Mouse (Mus musculus) MEL (cell line): Measurements from ENCODE around the gene Ubn1. TPM values are rescaled to one million over a fixed set of nuclear protein-coding genes. Genes with fewer than 3 reads are reported as not detected.
A peak's percentile ranks its signal among the peaks of the same experiment; 100 is the strongest.

Experiments used
- DNase-seq: peaks from one replicate; pipeline ENCODE4 v3.0.0; 2011; ENCODE audit warnings: low read depth, low spot score
- H3K27ac ChIP-seq: 2 replicates; pipeline ENCODE4 v1.5.1; 2012; ENCODE audit warnings: low read depth, mild to moderate bottlenecking, control low read depth, low read length, moderate library complexity; ENCODE audit not compliant: control insufficient read depth
- H3K27me3 ChIP-seq, 2 experiments: fragments of 150-350 bp in 1 of 2; sonication (generic) in 1 of 2; 2 replicates each; pipeline ENCODE4 v1.6.1; 2012; ENCODE audit warnings: low read length in 2 of 2, mild to moderate bottlenecking in 2 of 2, improper control_type of control experiment in 1 of 2, moderate library complexity in 1 of 2; ENCODE audit not compliant: insufficient read depth in 2 of 2, control insufficient read depth in 1 of 2
- H3K36me3 ChIP-seq, 2 experiments: 2 replicates each; pipeline ENCODE4 v1.6.1; 2012 to 2014; ENCODE audit warnings: low read length in 2 of 2, improper control_type of control experiment in 1 of 2, inconsistent platforms in 1 of 2, mild to moderate bottlenecking in 1 of 2; ENCODE audit not compliant: insufficient read depth in 2 of 2, control insufficient read depth in 1 of 2
- H3K4me1 ChIP-seq, 2 experiments: fragments of 150-350 bp in 1 of 2; sonication (generic) in 1 of 2; 2 replicates each; pipeline ENCODE4 v1.6.1; 2012; ENCODE audit warnings: low read length in 2 of 2, improper control_type of control experiment in 1 of 2, mild to moderate bottlenecking in 1 of 2; ENCODE audit not compliant: insufficient read depth in 2 of 2, control insufficient read depth in 1 of 2
- H3K4me3 ChIP-seq, 2 experiments: fragments of 150-350 bp in 1 of 2; sonication (generic) in 1 of 2; 2 replicates each; pipeline ENCODE4 v1.5.1; 2012; ENCODE audit warnings: low read depth in 2 of 2, low read length in 2 of 2, mild to moderate bottlenecking in 2 of 2, moderate library complexity in 2 of 2, control low read depth in 1 of 2, improper control_type of control experiment in 1 of 2; ENCODE audit not compliant: control insufficient read depth in 1 of 2, insufficient read depth in 1 of 2
- H3K79me2 ChIP-seq: 2 replicates; pipeline ENCODE4 v1.6.1; 2012; ENCODE audit warnings: mild to moderate bottlenecking, low read length, moderate library complexity; ENCODE audit not compliant: control insufficient read depth, poor library complexity, insufficient read depth
- H3K9ac ChIP-seq: 2 replicates; pipeline ENCODE4 v1.6.1; 2012; ENCODE audit warnings: low read depth, mild to moderate bottlenecking, control low read depth, low read length, moderate library complexity; ENCODE audit not compliant: control insufficient read depth, poor library complexity, severe bottlenecking
- H3K9me3 ChIP-seq: fragments of 150-350 bp; sonication (generic); replicated peaks from 2 replicates; pipeline ENCODE4 v1.6.1; 2012; ENCODE audit warnings: mild to moderate bottlenecking, low read length, improper control_type of control experiment, moderate library complexity; ENCODE audit not compliant: insufficient read depth
- BHLHE40 ChIP-seq: IDR thresholded peaks from 2 replicates; pipeline ENCODE4 v1.6.1; 2012; ENCODE audit warnings: low read depth, mild to moderate bottlenecking, inconsistent platforms, low read length, improper control_type of control experiment, borderline replicate concordance
- CHD1 ChIP-seq: IDR thresholded peaks from 2 replicates; pipeline ENCODE4 v1.6.1; 2012; ENCODE audit warnings: low read depth, mild to moderate bottlenecking, inconsistent platforms, low read length, improper control_type of control experiment
- CHD2 ChIP-seq: IDR thresholded peaks from 2 replicates; pipeline ENCODE4 v1.6.1; 2011; ENCODE audit warnings: low read length, improper control_type of control experiment
- CTCF ChIP-seq, 3 experiments: IDR thresholded peaks in 2 of 3; conservative IDR thresholded peaks in 1 of 3; 2 replicates each; pipeline ENCODE4 v1.5.1; 2011 to 2012; ENCODE audit warnings: low read length in 3 of 3, low read depth in 2 of 3, mild to moderate bottlenecking in 2 of 3, improper control_type of control experiment in 1 of 3, inconsistent platforms in 1 of 3, mixed read lengths in 1 of 3, moderate library complexity in 1 of 3; ENCODE audit not compliant: control insufficient read depth in 1 of 3, insufficient read depth in 1 of 3, poor library complexity in 1 of 3, severe bottlenecking in 1 of 3
- E2F4 ChIP-seq: IDR thresholded peaks from 2 replicates; pipeline ENCODE4 v1.6.1; 2011; ENCODE audit warnings: low read depth, low read length, improper control_type of control experiment, borderline replicate concordance
- ELF1 ChIP-seq: IDR thresholded peaks from 2 replicates; pipeline ENCODE4 v1.6.1; 2014; ENCODE audit warnings: low read depth, mild to moderate bottlenecking, inconsistent platforms, low read length, improper control_type of control experiment, moderate library complexity
- EP300 ChIP-seq, 2 experiments: IDR thresholded peaks; 2 replicates each; pipeline ENCODE4 v1.6.1; 2011; ENCODE audit warnings: improper control_type of control experiment in 2 of 2, low read length in 2 of 2, low read depth in 1 of 2, mild to moderate bottlenecking in 1 of 2
- ETS1 ChIP-seq: IDR thresholded peaks from 2 replicates; pipeline ENCODE4 v1.6.1; 2012; ENCODE audit warnings: low read depth, mild to moderate bottlenecking, inconsistent platforms, low read length, improper control_type of control experiment, moderate library complexity
- GABPA ChIP-seq: IDR thresholded peaks from 2 replicates; pipeline ENCODE4 v1.6.1; 2012; ENCODE audit warnings: low read depth, mild to moderate bottlenecking, inconsistent platforms, low read length, improper control_type of control experiment, moderate library complexity
- GATA1 ChIP-seq: IDR thresholded peaks from 2 replicates; pipeline ENCODE4 v1.6.1; 2011; ENCODE audit warnings: low read depth, low read length, improper control_type of control experiment
- HCFC1 ChIP-seq: IDR thresholded peaks from 2 replicates; pipeline ENCODE4 v1.6.1; 2012; ENCODE audit warnings: low read depth, mild to moderate bottlenecking, inconsistent platforms, low read length, improper control_type of control experiment, moderate library complexity
- JUND ChIP-seq: IDR thresholded peaks from 2 replicates; pipeline ENCODE4 v1.6.1; 2011; ENCODE audit warnings: low read depth, mild to moderate bottlenecking, improper control_type of control experiment, low read length
- KAT2A ChIP-seq: conservative IDR thresholded peaks from 2 replicates; pipeline ENCODE4 v1.6.1; 2012; ENCODE audit warnings: low read depth, low read length, improper control_type of control experiment, inconsistent platforms
- MAFK ChIP-seq: IDR thresholded peaks from 2 replicates; pipeline ENCODE4 v1.6.1; 2011; ENCODE audit warnings: low read depth, mild to moderate bottlenecking, low read length, improper control_type of control experiment, borderline replicate concordance
- MAZ ChIP-seq: IDR thresholded peaks from 2 replicates; pipeline ENCODE4 v1.6.1; 2012; ENCODE audit warnings: low read depth, mild to moderate bottlenecking, inconsistent platforms, low read length, improper control_type of control experiment
- MEF2A ChIP-seq: IDR thresholded peaks from 2 replicates; pipeline ENCODE4 v1.6.1; 2014; ENCODE audit warnings: low read depth, mild to moderate bottlenecking, inconsistent platforms, low read length, improper control_type of control experiment; ENCODE audit not compliant: poor library complexity, insufficient replicate concordance, severe bottlenecking; ENCODE audit errors: extremely low read depth
- MXI1 ChIP-seq: IDR thresholded peaks from 2 replicates; pipeline ENCODE4 v1.6.1; 2011; ENCODE audit warnings: mild to moderate bottlenecking, low read depth, low read length, improper control_type of control experiment
- MYB ChIP-seq: IDR thresholded peaks from 2 replicates; pipeline ENCODE4 v1.6.1; 2011; ENCODE audit warnings: mild to moderate bottlenecking, low read depth, low read length, improper control_type of control experiment
- MYC ChIP-seq: IDR thresholded peaks from 2 replicates; pipeline ENCODE4 v1.6.1; 2011; ENCODE audit warnings: low read depth, mild to moderate bottlenecking, low read length, improper control_type of control experiment, moderate library complexity
- NELFE ChIP-seq: IDR thresholded peaks from 2 replicates; pipeline ENCODE4 v1.6.1; 2011; ENCODE audit warnings: low read depth, low read length, improper control_type of control experiment
- NRF1 ChIP-seq: IDR thresholded peaks from 2 replicates; pipeline ENCODE4 v1.6.1; 2014; ENCODE audit warnings: low read depth, mild to moderate bottlenecking, inconsistent platforms, low read length, improper control_type of control experiment, moderate library complexity; ENCODE audit not compliant: poor library complexity, insufficient read depth, severe bottlenecking
- POLR2A ChIP-seq, 2 experiments: IDR thresholded peaks; 2 replicates each; pipeline ENCODE4 v1.6.1; 2011 to 2012; ENCODE audit warnings: low read length in 2 of 2, mild to moderate bottlenecking in 2 of 2, control low read depth in 1 of 2, improper control_type of control experiment in 1 of 2, low read depth in 1 of 2, moderate library complexity in 1 of 2; ENCODE audit not compliant: control insufficient read depth in 1 of 2, insufficient read depth in 1 of 2, poor library complexity in 1 of 2
- POLR2AphosphoS2 ChIP-seq: IDR thresholded peaks from 2 replicates; pipeline ENCODE4 v1.6.1; 2011; ENCODE audit warnings: low read length, improper control_type of control experiment
- POLR2AphosphoS5 ChIP-seq: IDR thresholded peaks from 2 replicates; pipeline ENCODE4 v1.6.1; 2012; ENCODE audit warnings: low read depth, borderline replicate concordance, mild to moderate bottlenecking, inconsistent platforms, low read length, moderate library complexity, mixed read lengths
- RAD21 ChIP-seq: IDR thresholded peaks from 2 replicates; pipeline ENCODE4 v1.6.1; 2011; ENCODE audit warnings: mild to moderate bottlenecking, low read depth, low read length, improper control_type of control experiment
- RCOR1 ChIP-seq: IDR thresholded peaks from 2 replicates; pipeline ENCODE4 v1.6.1; 2012; ENCODE audit warnings: low read depth, mild to moderate bottlenecking, inconsistent platforms, low read length, improper control_type of control experiment
- SIN3A ChIP-seq: IDR thresholded peaks from 2 replicates; pipeline ENCODE4 v1.6.1; 2012; ENCODE audit warnings: low read length, improper control_type of control experiment, inconsistent platforms
- SMC3 ChIP-seq: IDR thresholded peaks from 2 replicates; pipeline ENCODE4 v1.6.1; 2011; ENCODE audit warnings: low read depth, low read length, improper control_type of control experiment
- TAL1 ChIP-seq: IDR thresholded peaks from 2 replicates; pipeline ENCODE4 v1.6.1; 2012; ENCODE audit warnings: mild to moderate bottlenecking, inconsistent platforms, low read length, moderate library complexity, mixed read lengths
- TBP ChIP-seq: IDR thresholded peaks from 2 replicates; pipeline ENCODE4 v1.8.0; 2011; ENCODE audit warnings: low read depth, low read length, improper control_type of control experiment
- TCF12 ChIP-seq: IDR thresholded peaks from 2 replicates; pipeline ENCODE4 v1.6.1; 2014; ENCODE audit warnings: low read depth, mild to moderate bottlenecking, inconsistent platforms, low read length, improper control_type of control experiment, moderate library complexity
- UBTF ChIP-seq: IDR thresholded peaks from 2 replicates; pipeline ENCODE4 v1.6.1; 2012; ENCODE audit warnings: low read depth, mild to moderate bottlenecking, inconsistent platforms, low read length, improper control_type of control experiment, moderate library complexity, borderline replicate concordance; ENCODE audit not compliant: insufficient read depth
- USF1 ChIP-seq: IDR thresholded peaks from 2 replicates; pipeline ENCODE4 v1.6.1; 2014; ENCODE audit warnings: low read depth, mild to moderate bottlenecking, inconsistent platforms, low read length, improper control_type of control experiment, moderate library complexity
- USF2 ChIP-seq, 2 experiments: IDR thresholded peaks; 2 replicates each; pipeline ENCODE4 v1.6.1; 2011 to 2012; ENCODE audit warnings: improper control_type of control experiment in 2 of 2, low read length in 2 of 2, borderline replicate concordance in 1 of 2, inconsistent platforms in 1 of 2, low read depth in 1 of 2, mild to moderate bottlenecking in 1 of 2; ENCODE audit not compliant: insufficient read depth in 1 of 2
- ZC3H11A ChIP-seq: IDR thresholded peaks from 2 replicates; pipeline ENCODE4 v1.6.1; 2012; ENCODE audit warnings: low read depth, mild to moderate bottlenecking, inconsistent platforms, low read length, improper control_type of control experiment
- ZKSCAN1 ChIP-seq: IDR thresholded peaks from 2 replicates; pipeline ENCODE4 v1.6.1; 2012; ENCODE audit warnings: low read depth, mild to moderate bottlenecking, inconsistent platforms, low read length, improper control_type of control experiment, moderate library complexity
- ZMIZ1 ChIP-seq: IDR thresholded peaks from 2 replicates; pipeline ENCODE4 v1.6.1; 2012; ENCODE audit warnings: low read depth, mild to moderate bottlenecking, inconsistent platforms, low read length, improper control_type of control experiment, moderate library complexity
- ZNF384 ChIP-seq: IDR thresholded peaks from 2 replicates; pipeline ENCODE4 v1.6.1; 2012; ENCODE audit warnings: low read depth, mild to moderate bottlenecking, inconsistent platforms, low read length, improper control_type of control experiment
- polyA plus RNA-seq, 2 experiments: library from polyadenylated mRNA; stranded (reverse) in 1 of 2; unstranded in 1 of 2; fragments of >175 nt in 1 of 2; fragments of >200 nt in 1 of 2; gene quantifications; 2 replicates each; pipeline versions ENCODE4 v1.2.1 to v1.2.4; 2012; ENCODE audit warnings: low replicate concordance in 2 of 2, low read depth in 1 of 2; ENCODE audit not compliant: insufficient read length in 2 of 2, insufficient read depth in 1 of 2, missing spikeins in 1 of 2
- total RNA-seq: library from RNA; depleted of rRNA; stranded (reverse); fragments of 300-350 nt; gene quantifications from 2 replicates; pipeline ENCODE4 v1.2.3, GENCODE M21; 2012

Gene Ubn1
- total and polyA plus RNA-seq, 3 experiments, result 18.1 to 34.5 (median 24.9) TPM

DNA sequence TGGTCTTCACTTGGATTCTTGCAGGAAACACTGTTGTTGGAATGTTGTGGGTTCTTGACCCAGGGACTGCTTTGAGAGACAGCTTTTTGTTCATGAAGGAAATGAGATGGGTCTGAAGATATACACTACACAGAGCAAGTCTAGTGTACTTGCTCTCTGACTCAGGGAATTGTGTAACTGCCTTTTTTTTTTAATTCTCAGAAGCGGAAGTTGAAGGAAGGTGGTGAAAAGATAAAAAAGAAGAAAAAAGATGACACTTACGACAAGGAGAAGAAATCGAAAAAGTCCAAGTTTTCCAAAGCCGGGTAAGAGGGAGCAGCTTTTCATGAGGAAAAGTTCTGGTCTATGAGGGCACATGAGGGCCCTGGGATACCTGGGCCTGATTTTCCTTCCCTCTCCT, 13.6 kb downstream of the Ubn1 start:
- no peak overlapping the region for H3K9ac ChIP-seq
- peak; percentile 66 for DNase-seq
- peak overlapping the region; percentile 75 for H3K27ac ChIP-seq
- peaks cover 21 to 41% of the 10 kb centered on the region in 2 experiments for H3K36me3 ChIP-seq
- H3K79me2 ChIP-seq, result peaks cover 2% of the 10 kb centered on the region; the same call in 1 of the 2 replicates
- H3K4me1 ChIP-seq, result peaks cover 0 to 10% of the 10 kb centered on the region in 2 experiments; a peak in 2 of 4 replicates
- H3K27me3 ChIP-seq, result no peaks in the 10 kb centered on the region
- no peaks in the 10 kb centered on the region for H3K9me3 ChIP-seq
- no peak overlapping the region for H3K4me3 ChIP-seq
- TF ChIP-seq UBTF, result no peak
- TF ChIP-seq HCFC1, result no peak
- TF ChIP-seq MYB, result no peak
- TF ChIP-seq NELFE, result no peak
- no peak for TF ChIP-seq MEF2A
- no peak for TF ChIP-seq SMC3
- TF ChIP-seq TCF12, result peak; percentile 49; the same call in 1 of the 2 replicates
- no peak for TF ChIP-seq ZMIZ1
- no peak; the same call in 1 of the 2 replicates for TF ChIP-seq ELF1
- peak; percentile 78 for TF ChIP-seq GATA1
- no peak for TF ChIP-seq MXI1
- TF ChIP-seq CHD2, result no peak
- peak; percentile 79 to 86 for TF ChIP-seq EP300 (IDR thresholded peaks at IDR 0.05; ENCODE audit: low read depth in 1 of 2, low read length in 2 of 2)
- TF ChIP-seq SIN3A, result peak; percentile 56
- TF ChIP-seq ETS1, result peak; percentile 51; the same call in 1 of the 2 replicates
- TF ChIP-seq USF1, result no peak
- TF ChIP-seq RCOR1, result peak; percentile 49
- peak; percentile 96 for TF ChIP-seq ZNF384
- TF ChIP-seq TBP, result no peak
- no peak for TF ChIP-seq ZKSCAN1
- TF ChIP-seq GABPA, result no peak
- no peak for TF ChIP-seq POLR2AphosphoS2
- no peak for TF ChIP-seq CTCF (IDR thresholded peaks at IDR 0.05 in 2 of 3, conservative IDR thresholded peaks at IDR 0.05 in 1 of 3; ENCODE audit: control insufficient read depth in 1 of 3, insufficient read depth in 1 of 3, low read depth in 2 of 3, low read length in 3 of 3, poor library complexity in 1 of 3, severe bottlenecking in 1 of 3)
- TF ChIP-seq KAT2A, result no peak
- TF ChIP-seq E2F4, result no peak
- TF ChIP-seq BHLHE40, result no peak
- TF ChIP-seq MYC, result no peak
- TF ChIP-seq JUND, result 0 out of 2 replicates have a peak, but pooled peaks have one; percentile 42
- no peak for TF ChIP-seq POLR2A (IDR thresholded peaks at IDR 0.05; ENCODE audit: control insufficient read depth in 1 of 2, insufficient read depth in 1 of 2, low read depth in 1 of 2, low read length in 2 of 2, poor library complexity in 1 of 2)
- no peak for TF ChIP-seq CHD1
- no peak for TF ChIP-seq MAZ
- TF ChIP-seq USF2 (IDR thresholded peaks at IDR 0.05; ENCODE audit: borderline replicate concordance in 1 of 2, insufficient read depth in 1 of 2, low read depth in 1 of 2, low read length in 2 of 2), result no peak
- 0 out of 2 replicates have a peak, but pooled peaks have one; percentile 20 for TF ChIP-seq TAL1
- no peak for TF ChIP-seq MAFK
- no peak for TF ChIP-seq RAD21
- TF ChIP-seq ZC3H11A, result no peak
- no peak for TF ChIP-seq NRF1
- no peak for TF ChIP-seq POLR2AphosphoS5
